Mouse (Mus musculus): ENCODE measurements around the gene Trpv4.

Trpv4 gene

DNA sequence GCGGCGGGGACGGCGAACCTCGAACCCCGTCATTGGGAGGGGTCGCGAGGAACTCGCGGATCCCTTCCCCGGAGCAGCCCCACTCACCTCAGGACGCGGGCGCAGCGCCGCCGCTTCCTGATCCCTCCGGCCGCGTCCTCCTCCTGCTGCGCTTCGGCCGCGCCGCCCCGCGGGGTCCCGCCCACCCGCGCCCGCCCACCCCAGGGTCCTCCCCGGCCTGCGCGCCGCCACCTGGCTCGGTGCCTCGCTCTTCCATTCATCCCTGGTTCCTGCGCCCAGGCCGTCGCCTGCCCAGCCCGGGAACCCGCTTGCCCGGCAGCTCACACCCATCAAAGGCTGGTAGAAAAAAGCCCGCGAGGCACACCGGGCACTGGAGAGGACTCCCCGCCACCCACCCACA, at the start of gene Trpv4:
Gene Trpv4, minus strand, starts transcription at position 167 of the 400 bp plus-strand sequence.
- no peak for DNase-seq (ENCODE audit: low read depth, low spot score)

DNA sequence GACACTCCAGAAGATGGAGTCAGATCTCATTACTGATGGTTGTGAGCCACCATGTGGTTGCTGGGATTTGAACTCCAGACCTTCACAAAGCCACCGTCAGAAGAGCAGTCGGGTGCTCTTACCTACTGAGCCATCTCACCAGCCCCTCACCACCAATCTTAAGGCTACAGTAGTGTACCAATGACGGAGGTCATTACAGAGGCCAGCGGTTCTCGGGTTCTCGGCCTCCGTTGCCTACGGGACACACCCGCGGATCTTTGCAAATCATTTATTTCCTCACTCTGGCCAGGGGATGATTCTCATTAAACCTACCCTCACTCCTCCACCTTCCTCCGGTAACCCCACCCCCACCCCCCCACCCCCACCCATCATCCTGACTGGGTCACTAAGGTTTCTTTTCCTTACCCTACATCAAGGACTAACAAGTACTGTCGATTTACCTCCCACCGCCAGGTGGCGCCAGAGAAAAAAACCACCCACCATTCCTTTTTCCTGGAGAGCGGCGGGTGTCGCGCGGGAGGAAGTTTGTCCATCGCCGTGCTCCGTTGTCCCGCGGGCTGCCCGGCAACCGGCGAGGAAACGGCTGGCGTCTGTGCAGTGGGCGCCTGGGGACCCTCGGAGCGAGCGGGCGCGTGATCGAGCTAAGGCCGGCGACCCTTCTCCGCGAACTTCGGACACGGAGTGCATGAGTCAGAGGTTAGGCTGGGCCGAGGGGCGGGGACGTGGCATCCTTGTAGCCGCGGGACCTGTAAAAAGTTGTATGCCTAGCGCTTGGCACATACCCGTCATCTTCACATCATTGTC, 49.2 kb upstream of the Trpv4 start, which contains the start of gene Tchp:
Gene Tchp, plus strand, starts transcription at position 496 of the 804 bp plus-strand sequence.
- peak; percentile 97 for DNase-seq (ENCODE audit: low read depth, low spot score)

DNA sequence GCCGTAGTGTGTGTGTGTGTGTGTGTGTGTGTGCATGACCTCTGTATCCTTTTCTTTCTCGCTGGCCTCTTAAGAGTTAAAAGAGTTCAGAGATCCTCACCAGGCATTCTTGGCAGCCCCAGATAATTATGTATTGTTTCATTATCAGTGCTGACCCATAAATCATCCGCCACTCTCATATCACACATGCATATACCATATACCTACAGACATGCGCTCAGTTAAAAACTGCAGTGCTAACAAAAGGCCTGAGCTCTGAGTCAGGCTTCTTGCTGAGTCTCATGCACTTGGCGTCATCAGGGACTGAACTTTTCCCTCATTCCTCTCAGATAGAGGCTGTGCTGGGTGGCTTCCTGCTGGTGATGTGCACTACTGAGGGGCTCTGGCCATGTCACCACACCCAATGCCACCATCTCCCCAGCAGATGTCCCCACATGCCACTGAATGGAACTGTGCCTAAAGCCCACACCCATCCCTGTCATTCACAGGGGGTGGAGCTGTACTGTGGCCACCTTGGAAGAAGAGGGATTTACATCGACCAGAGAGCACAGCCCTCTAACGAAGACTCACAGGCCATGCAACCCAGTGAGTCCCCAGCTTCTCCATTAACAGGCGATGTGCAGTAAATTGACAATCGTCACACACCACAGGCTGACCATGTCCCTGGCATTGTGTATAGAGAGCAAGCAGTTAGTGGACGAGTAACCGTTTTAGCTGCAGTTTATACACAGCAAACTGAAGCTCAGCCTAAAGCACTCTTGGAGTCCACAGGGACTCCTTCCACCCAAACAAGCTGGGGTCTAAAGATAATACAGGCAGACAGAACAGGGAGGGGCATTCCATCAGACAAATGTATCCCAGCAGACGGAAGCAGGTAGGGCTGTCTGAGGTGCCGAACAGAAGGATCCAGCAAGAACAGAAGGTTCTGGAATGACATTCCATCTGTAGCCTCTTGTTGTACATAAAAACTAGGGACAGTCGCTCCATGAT, 44.5 kb upstream of the Trpv4 start:
- DNase-seq (ENCODE audit: low read depth, low spot score), result peak; percentile 69

DNA sequence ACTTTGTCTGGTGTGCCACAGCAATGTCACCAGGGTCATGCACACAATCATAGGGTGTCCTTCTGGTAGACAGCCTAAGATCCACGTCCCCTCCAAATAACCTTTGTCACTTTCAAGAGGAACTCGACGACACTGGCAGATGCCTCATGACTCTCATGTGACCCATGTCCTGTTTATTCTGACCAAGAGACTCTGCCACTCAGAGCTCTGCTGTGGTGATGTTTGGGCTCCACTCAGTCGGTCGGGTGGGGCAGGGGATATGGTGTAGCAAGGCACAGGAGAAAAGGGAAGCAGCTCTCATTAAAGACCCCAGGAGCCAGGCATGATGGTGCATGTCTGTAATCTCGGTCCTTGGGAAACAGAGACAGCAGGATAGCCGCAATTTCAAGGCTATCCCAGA, 40.8 kb upstream of the Trpv4 start:
- DNase-seq (ENCODE audit: low read depth, low spot score), result peak; percentile 47

DNA sequence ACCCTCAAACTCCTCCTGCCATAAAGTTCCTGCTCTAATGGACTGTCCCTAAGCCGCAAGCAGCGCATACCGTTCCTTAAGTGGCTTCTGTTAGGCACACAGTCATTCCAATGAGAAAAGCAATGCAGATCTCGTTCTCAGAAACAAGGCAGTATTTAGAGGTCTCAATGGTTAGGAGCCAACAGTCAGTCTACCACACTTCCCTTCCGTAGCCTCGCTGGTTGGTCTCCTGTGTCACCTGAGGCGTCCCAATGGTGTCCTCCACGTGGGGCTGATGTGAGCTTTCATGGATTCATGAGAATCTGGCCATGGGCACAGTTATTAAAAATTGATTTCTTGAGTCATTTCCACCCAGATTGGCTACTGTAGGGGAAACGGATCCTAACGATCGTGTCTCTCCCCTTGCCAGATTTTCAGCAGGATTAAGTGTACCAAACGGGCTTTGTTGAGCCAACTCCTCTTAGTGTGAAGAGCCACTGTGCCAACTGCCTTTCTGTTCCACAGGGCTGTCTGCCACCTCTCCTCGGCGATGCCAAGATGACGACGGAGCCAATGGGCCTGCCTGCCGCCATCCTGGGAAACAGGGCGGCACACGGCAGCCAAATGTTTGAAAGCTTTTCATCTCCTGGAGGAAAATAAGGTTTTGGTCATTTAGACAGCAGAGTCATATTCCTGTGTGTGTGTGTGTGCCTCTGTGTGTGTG, 40.0 kb upstream of the Trpv4 start:
- DNase-seq (ENCODE audit: low read depth, low spot score), result no peak

DNA sequence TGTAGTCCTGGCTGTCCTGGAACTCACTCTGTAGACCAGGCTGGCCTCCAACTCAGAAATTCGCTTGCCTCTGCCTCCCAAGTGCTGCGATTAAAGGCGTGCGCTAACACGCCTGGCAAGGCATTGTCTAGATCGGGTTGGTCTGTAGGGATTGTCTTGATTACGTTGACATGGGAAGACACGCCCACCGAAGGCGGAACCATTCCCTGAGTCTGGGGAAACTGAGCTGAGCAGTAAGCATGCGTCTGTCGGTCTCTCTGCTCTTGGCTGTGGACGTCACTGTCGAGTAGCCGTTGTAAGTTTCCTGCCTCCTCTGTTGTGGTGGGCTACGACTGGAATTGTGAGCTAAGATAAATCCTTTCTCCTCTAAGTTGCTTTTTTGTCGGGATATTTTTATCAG, 38.7 kb upstream of the Trpv4 start:
- DNase-seq (ENCODE audit: low read depth, low spot score), result peak; percentile 97

DNA sequence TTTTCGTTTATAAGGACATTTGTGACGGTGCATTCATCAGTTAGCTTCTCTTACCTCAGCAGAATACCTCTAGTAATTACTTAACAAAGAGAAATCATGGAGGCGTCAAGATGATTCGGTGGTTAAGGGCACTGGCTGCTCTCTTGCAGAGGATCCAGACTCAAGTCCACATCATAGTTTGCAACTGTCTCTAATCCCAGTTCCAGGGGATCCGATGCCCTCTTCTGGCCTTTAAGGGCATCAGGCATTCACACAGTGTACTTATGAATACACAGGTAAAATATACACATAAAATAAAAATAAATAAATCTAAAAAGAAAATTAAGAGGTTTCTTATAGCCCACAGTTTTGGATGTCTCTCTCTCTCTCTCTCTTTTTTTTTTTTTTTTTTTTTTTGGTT, 37.6 kb upstream of the Trpv4 start:
- DNase-seq (ENCODE audit: low read depth, low spot score), result peak; percentile 47

DNA sequence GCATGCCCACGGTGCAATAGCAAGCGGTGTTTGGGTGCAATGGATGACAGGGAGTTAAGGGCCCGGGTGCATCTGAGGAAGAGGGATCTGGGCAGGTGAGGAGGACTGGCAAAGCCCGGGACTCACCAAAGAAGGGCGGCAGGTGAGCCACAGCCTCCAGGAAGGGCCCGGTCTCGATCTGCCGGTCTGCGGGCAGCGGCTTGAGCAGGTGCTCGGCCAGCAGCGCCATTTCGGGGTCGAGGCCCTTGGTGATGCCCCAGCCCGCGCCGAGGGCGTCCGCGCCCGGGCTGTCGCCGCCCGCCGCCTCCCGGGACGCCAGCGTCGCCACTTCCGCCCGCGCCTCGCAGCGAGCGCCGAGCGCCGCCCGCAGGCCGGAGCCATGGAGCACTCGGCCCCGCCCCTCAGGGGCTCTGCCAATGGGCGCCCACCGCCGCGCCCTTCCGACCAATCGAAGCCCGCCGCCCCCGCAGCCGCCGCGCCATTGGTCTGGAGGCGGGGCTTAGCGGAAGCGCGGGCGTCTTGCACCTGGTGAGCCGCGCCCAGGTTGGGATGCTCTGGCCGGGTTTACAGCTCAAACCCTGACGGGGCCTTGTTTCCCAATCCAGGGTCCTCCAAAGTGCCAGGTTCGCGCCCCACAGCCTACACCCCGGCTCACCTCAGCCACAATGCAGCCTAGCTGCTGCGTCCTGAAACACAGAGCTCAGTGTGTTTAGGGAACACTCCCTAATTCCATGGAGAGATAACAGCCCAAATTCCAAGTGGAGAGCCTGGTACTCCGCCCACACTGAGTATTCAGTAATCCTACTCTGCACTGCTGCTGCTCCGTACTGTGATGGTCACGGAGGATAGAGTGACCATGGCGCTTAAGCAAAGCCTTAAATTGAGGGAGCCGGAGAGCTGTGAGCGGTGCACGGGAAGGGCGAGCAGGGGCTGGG, 32.7 kb upstream of the Trpv4 start, which contains the start of gene Gltp:
Gene Gltp, minus strand, starts transcription at position 352 of the 935 bp plus-strand sequence.
- peak; percentile 95 for DNase-seq (ENCODE audit: low read depth, low spot score)

DNA sequence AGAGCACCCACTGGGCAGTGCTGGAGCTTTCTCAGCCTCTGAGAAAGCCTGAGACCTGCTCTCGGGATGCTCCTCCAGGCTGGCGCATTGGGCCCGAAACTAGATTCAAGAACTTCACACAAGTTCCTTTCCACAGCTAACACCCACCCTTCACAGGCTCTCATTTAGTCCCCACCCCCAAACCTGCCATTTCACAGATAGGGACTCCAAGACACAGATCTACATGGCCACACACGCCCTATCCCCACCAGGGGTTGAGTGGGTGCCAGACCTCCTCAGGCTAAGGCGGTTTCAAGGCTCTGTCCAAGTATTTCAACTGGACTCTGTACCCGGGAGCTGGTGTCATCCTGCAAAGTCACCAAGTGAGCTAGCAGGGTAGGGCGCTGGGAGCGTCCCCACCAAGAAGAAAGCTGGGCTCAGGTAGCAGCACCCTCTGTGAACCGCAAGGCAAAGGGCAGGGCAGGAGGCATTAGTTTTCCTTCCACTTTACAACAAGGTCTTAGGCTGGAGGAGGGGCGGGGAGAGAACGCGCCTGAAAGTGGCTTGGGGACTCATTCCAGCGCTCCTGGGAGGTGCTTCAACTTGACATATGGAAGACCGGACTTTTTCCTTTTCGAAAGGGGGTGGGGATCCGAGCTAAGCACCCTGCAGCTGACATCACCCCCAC, 31.6 kb upstream of the Trpv4 start:
- DNase-seq (ENCODE audit: low read depth, low spot score), result peak; percentile 67

DNA sequence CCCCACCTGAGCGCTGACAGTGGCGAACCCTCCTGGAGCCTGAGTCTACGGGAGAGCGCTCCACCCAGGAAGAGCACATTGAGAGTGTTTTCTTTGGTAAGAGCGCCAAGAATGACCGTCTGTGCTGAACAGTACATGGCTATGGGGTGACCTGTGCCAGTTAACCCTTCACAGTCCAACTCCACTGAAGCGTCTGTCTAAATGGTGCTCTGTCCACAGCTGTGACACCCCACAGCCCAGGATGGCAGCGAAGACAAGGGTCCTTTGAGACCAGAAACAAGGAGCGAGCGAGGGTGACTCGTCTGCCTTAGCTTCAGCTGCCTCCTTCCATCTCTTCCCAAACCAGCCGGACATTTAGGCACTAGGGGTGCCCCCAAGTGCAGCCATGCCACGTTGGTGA, 30.5 kb upstream of the Trpv4 start:
- DNase-seq (ENCODE audit: low read depth, low spot score), result no peak

DNA sequence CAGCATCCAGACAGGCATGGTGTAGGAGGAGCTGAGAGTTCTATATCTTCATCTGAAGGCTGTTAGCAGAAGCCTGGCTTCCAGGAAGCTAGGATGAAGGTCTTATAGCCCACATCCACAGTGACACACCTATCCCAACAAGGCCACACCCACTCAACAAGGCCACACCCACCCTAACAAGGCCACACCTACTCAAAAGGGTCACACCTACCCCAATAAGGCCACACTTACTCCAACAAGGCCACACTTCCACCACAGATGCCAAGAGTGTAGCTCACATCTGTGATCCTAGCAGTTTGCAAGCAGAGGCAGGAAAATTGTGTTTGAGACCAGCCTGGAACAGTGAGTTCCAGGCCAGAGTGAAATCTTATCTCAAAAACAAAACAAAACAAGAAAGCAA, 29.7 kb upstream of the Trpv4 start:
- peak; percentile 84 for DNase-seq (ENCODE audit: low read depth, low spot score)

DNA sequence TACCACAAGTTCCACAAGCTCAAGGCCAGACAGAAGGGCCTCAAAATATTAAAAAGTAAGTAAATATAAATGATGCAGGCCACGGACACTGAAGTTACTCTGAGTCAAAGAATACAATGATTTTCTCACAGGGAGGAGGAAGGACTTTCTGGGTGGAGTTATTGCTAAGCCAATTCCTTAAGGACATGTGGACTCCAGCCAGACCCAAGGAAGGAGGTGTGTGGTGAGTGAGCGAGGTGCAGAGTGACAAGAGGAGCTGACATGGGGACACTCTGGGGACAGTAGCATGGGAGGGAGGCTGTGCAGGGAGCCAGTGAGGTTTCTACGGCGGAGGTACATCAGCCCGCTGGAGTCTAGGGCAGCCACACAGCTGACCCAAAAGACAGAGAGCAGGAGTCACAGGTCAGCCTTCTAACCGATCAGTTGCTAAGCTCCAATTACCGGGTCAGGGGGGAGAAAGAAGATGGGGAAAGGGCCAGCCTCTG, 28.5 kb upstream of the Trpv4 start:
- no peak for DNase-seq (ENCODE audit: low read depth, low spot score)

DNA sequence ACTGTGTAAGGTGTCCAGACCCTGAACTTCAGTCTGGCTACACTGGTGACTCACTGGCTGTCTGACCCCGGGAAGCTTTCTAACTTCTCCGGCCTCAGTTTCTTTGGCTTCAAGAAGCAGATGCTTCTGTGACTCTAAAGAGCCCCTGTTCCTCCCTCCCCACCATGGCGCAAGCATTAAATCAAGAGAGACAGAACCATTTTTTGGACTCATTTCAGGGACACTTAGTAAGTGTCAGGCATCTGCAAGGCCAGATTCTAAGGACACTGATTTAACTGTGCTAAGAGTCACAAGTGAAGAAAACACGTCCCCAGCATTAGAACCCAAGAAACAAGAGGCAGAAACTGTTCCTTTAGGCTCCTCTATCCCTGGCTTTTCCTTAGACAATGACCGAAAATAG, 27.8 kb upstream of the Trpv4 start:
- DNase-seq (ENCODE audit: low read depth, low spot score), result no peak

DNA sequence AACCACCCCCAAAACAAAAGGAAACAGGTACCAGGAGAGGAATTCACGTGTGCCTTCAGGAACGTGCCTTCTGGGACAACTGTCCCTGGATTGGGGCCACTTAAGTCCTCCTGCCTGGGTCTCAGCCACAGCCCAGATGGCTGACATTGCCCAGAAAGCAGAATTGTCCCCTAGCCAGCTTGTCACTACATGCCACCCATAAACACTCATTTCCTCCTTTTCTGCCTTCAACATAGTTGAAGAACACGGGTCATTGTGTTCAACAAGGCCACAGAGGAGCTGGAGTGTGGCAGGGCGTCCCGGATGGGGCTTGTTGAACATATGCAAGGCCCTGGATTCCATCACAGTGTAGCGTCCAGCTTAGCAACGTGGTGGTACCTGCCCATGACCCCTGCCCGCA, 23.5 kb upstream of the Trpv4 start:
- DNase-seq (ENCODE audit: low read depth, low spot score), result no peak

DNA sequence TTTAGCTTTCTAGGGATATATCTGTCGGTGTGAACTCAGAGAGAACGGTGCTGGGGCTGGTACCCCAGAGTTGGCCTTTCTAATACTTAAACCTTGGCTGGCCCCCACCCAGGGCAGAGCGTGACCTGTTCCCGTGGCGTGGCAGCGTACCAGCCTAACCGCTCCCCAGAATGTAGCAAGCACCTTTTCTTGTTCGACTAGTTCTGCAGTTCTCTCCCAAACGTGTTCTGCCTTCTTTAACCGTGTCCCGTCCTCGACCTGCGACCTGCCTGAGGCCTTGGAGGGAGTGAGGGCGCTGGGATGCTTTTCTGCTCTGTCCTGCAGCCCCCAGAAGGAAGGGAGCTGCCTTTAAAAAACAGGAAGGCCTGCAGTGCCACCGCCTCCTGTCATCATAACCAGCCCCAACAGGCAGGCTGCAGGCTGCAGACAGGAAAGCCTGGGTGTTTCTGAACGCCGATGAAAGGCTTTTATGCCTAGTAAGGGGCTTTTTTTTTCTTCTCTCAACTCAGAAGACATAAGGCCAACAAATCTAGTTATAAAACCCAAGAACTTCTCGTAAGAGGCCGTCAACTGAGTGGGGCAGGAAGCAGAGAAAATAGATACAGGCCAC, 22.6 kb upstream of the Trpv4 start:
- DNase-seq (ENCODE audit: low read depth, low spot score), result no peak

DNA sequence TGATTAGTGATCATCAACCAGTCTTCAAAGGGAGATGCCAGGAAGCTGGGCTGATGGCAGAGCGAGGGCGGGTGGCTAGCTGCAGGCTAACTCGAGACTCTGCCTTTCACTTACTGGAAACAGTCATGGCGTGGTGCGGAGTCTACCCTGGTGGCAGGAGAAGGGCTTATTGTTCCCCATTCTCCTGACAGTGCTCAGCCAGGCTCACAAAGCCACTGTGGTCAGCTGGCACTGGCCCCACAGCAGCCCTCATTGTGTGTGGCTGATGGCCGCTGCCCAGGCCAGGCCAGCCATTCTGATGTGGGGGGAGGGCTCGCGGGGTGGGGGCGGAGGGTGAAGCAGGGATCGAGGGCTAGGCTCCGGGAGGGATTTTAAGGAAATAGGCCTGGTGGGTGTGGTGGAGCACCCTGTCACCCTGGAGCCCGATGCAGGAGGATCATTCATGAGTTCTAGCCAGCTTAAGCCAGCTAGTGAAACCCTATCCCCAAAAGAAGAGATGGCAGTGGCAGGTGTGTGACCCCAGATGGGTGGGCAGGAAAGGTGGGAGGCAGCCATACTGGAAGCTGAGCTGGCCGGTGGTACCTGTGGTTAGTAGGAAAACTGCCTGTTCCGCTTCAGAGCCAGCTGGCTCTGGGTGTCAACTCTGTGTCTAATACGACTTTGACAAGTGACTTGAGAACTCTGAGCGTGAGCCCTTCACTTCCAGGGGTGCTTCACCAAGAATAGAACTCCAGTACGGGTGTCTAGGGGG, 21.8 kb upstream of the Trpv4 start:
- DNase-seq (ENCODE audit: low read depth, low spot score), result no peak

DNA sequence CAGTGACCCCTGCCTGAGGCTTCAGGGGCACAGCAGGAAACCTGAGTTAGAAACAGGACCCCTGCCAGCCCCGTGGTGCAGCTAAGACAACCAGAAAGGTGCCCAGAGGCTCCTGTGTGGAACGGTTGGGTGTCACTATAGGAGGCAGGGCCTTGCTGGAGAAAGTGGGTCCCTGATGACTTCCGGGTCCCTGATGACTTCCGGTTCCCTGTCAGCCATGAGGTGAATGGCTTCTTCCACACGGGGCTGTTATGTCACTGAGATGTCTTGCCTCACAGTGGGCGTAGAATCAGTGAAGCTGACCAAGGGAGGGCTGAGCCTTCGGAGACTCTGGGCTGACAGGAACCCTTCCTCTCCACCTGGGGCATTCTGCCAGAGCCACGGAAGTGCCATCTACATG, 16.4 kb upstream of the Trpv4 start:
- DNase-seq (ENCODE audit: low read depth, low spot score), result peak; percentile 58

DNA sequence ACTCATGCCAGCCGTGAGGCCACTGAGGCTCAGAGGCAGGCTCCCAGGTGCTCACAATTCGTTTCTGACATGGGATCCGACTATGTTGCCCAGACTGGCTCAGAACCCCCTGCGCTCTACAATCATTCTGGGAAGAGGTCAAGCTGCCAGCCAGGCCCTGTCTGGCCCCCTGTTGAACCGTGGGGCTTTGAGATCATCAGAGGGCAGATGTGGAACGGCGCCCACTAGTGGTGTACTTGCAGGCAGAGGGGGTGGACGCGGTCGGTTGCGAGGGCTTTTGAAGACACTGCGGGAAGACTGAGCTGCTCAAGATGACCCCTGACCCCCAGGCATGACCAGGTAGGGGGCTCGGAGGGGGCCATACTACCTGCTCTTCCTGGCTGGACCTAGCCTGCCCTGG, 14.9 kb upstream of the Trpv4 start:
- DNase-seq (ENCODE audit: low read depth, low spot score), result peak; percentile 43

DNA sequence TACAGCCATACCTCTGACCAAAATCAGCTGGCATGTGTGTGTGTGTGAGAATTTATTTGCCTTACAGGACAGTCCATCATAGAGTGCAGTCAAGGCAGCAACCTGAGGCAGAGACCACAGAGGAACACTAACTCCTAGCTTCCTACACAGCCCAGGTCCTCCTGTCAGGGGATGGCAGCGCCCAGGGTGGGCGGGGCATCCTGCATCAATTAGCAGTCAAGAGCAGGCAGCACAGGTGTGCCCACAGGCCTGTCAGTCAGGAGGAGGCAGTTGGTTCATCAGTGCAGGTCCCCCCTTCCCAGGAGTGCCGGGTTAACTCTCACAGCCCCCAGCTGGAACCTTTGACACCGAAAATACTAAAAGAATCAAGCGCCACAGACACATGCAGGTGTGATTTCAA, 10.8 kb upstream of the Trpv4 start:
- no peak for DNase-seq (ENCODE audit: low read depth, low spot score)
